Mouse (Mus musculus) MEL (cell line): ENCODE data around the gene Itpkc. TPM values are rescaled to one million over a fixed set of nuclear protein-coding genes. Genes with fewer than 3 reads are reported as not detected.

Experiments used
- DNase-seq: peaks from one replicate; pipeline ENCODE4 v3.0.0; 2011; ENCODE audit warnings: low read depth, low spot score
- H3K27ac ChIP-seq: 2 replicates; pipeline ENCODE4 v1.5.1; 2012; ENCODE audit warnings: low read depth, mild to moderate bottlenecking, control low read depth, low read length, moderate library complexity; ENCODE audit not compliant: control insufficient read depth
- H3K27me3 ChIP-seq, 2 experiments: fragments of 150-350 bp in 1 of 2; sonication (generic) in 1 of 2; 2 replicates each; pipeline ENCODE4 v1.6.1; 2012; ENCODE audit warnings: low read length in 2 of 2, mild to moderate bottlenecking in 2 of 2, improper control_type of control experiment in 1 of 2, moderate library complexity in 1 of 2; ENCODE audit not compliant: insufficient read depth in 2 of 2, control insufficient read depth in 1 of 2
- H3K36me3 ChIP-seq, 2 experiments: 2 replicates each; pipeline ENCODE4 v1.6.1; 2012 to 2014; ENCODE audit warnings: low read length in 2 of 2, improper control_type of control experiment in 1 of 2, inconsistent platforms in 1 of 2, mild to moderate bottlenecking in 1 of 2; ENCODE audit not compliant: insufficient read depth in 2 of 2, control insufficient read depth in 1 of 2
- H3K4me1 ChIP-seq, 2 experiments: fragments of 150-350 bp in 1 of 2; sonication (generic) in 1 of 2; 2 replicates each; pipeline ENCODE4 v1.6.1; 2012; ENCODE audit warnings: low read length in 2 of 2, improper control_type of control experiment in 1 of 2, mild to moderate bottlenecking in 1 of 2; ENCODE audit not compliant: insufficient read depth in 2 of 2, control insufficient read depth in 1 of 2
- H3K4me3 ChIP-seq, 2 experiments: fragments of 150-350 bp in 1 of 2; sonication (generic) in 1 of 2; 2 replicates each; pipeline ENCODE4 v1.5.1; 2012; ENCODE audit warnings: low read depth in 2 of 2, low read length in 2 of 2, mild to moderate bottlenecking in 2 of 2, moderate library complexity in 2 of 2, control low read depth in 1 of 2, improper control_type of control experiment in 1 of 2; ENCODE audit not compliant: control insufficient read depth in 1 of 2, insufficient read depth in 1 of 2
- H3K79me2 ChIP-seq: 2 replicates; pipeline ENCODE4 v1.6.1; 2012; ENCODE audit warnings: mild to moderate bottlenecking, low read length, moderate library complexity; ENCODE audit not compliant: control insufficient read depth, poor library complexity, insufficient read depth
- H3K9ac ChIP-seq: 2 replicates; pipeline ENCODE4 v1.6.1; 2012; ENCODE audit warnings: low read depth, mild to moderate bottlenecking, control low read depth, low read length, moderate library complexity; ENCODE audit not compliant: control insufficient read depth, poor library complexity, severe bottlenecking
- H3K9me3 ChIP-seq: fragments of 150-350 bp; sonication (generic); replicated peaks from 2 replicates; pipeline ENCODE4 v1.6.1; 2012; ENCODE audit warnings: mild to moderate bottlenecking, low read length, improper control_type of control experiment, moderate library complexity; ENCODE audit not compliant: insufficient read depth
- CHD1 ChIP-seq: IDR thresholded peaks from 2 replicates; pipeline ENCODE4 v1.6.1; 2012; ENCODE audit warnings: low read depth, mild to moderate bottlenecking, inconsistent platforms, low read length, improper control_type of control experiment
- CHD2 ChIP-seq: IDR thresholded peaks from 2 replicates; pipeline ENCODE4 v1.6.1; 2011; ENCODE audit warnings: low read length, improper control_type of control experiment
- E2F4 ChIP-seq: IDR thresholded peaks from 2 replicates; pipeline ENCODE4 v1.6.1; 2011; ENCODE audit warnings: low read depth, low read length, improper control_type of control experiment, borderline replicate concordance
- EP300 ChIP-seq, 2 experiments: IDR thresholded peaks; 2 replicates each; pipeline ENCODE4 v1.6.1; 2011; ENCODE audit warnings: improper control_type of control experiment in 2 of 2, low read length in 2 of 2, low read depth in 1 of 2, mild to moderate bottlenecking in 1 of 2
- ETS1 ChIP-seq: IDR thresholded peaks from 2 replicates; pipeline ENCODE4 v1.6.1; 2012; ENCODE audit warnings: low read depth, mild to moderate bottlenecking, inconsistent platforms, low read length, improper control_type of control experiment, moderate library complexity
- GATA1 ChIP-seq: IDR thresholded peaks from 2 replicates; pipeline ENCODE4 v1.6.1; 2011; ENCODE audit warnings: low read depth, low read length, improper control_type of control experiment
- HCFC1 ChIP-seq: IDR thresholded peaks from 2 replicates; pipeline ENCODE4 v1.6.1; 2012; ENCODE audit warnings: low read depth, mild to moderate bottlenecking, inconsistent platforms, low read length, improper control_type of control experiment, moderate library complexity
- JUND ChIP-seq: IDR thresholded peaks from 2 replicates; pipeline ENCODE4 v1.6.1; 2011; ENCODE audit warnings: low read depth, mild to moderate bottlenecking, improper control_type of control experiment, low read length
- MAFK ChIP-seq: IDR thresholded peaks from 2 replicates; pipeline ENCODE4 v1.6.1; 2011; ENCODE audit warnings: low read depth, mild to moderate bottlenecking, low read length, improper control_type of control experiment, borderline replicate concordance
- MAX ChIP-seq: IDR thresholded peaks from 2 replicates; pipeline ENCODE4 v1.6.1; 2011; ENCODE audit warnings: low read length, improper control_type of control experiment
- MAZ ChIP-seq: IDR thresholded peaks from 2 replicates; pipeline ENCODE4 v1.6.1; 2012; ENCODE audit warnings: low read depth, mild to moderate bottlenecking, inconsistent platforms, low read length, improper control_type of control experiment
- MEF2A ChIP-seq: IDR thresholded peaks from 2 replicates; pipeline ENCODE4 v1.6.1; 2014; ENCODE audit warnings: low read depth, mild to moderate bottlenecking, inconsistent platforms, low read length, improper control_type of control experiment; ENCODE audit not compliant: poor library complexity, insufficient replicate concordance, severe bottlenecking; ENCODE audit errors: extremely low read depth
- MXI1 ChIP-seq: IDR thresholded peaks from 2 replicates; pipeline ENCODE4 v1.6.1; 2011; ENCODE audit warnings: mild to moderate bottlenecking, low read depth, low read length, improper control_type of control experiment
- MYC ChIP-seq: IDR thresholded peaks from 2 replicates; pipeline ENCODE4 v1.6.1; 2011; ENCODE audit warnings: low read depth, mild to moderate bottlenecking, low read length, improper control_type of control experiment, moderate library complexity
- POLR2A ChIP-seq, 2 experiments: IDR thresholded peaks; 2 replicates each; pipeline ENCODE4 v1.6.1; 2011 to 2012; ENCODE audit warnings: low read length in 2 of 2, mild to moderate bottlenecking in 2 of 2, control low read depth in 1 of 2, improper control_type of control experiment in 1 of 2, low read depth in 1 of 2, moderate library complexity in 1 of 2; ENCODE audit not compliant: control insufficient read depth in 1 of 2, insufficient read depth in 1 of 2, poor library complexity in 1 of 2
- POLR2AphosphoS5 ChIP-seq: IDR thresholded peaks from 2 replicates; pipeline ENCODE4 v1.6.1; 2012; ENCODE audit warnings: low read depth, borderline replicate concordance, mild to moderate bottlenecking, inconsistent platforms, low read length, moderate library complexity, mixed read lengths
- RCOR1 ChIP-seq: IDR thresholded peaks from 2 replicates; pipeline ENCODE4 v1.6.1; 2012; ENCODE audit warnings: low read depth, mild to moderate bottlenecking, inconsistent platforms, low read length, improper control_type of control experiment
- SIN3A ChIP-seq: IDR thresholded peaks from 2 replicates; pipeline ENCODE4 v1.6.1; 2012; ENCODE audit warnings: low read length, improper control_type of control experiment, inconsistent platforms
- SMC3 ChIP-seq: IDR thresholded peaks from 2 replicates; pipeline ENCODE4 v1.6.1; 2011; ENCODE audit warnings: low read depth, low read length, improper control_type of control experiment
- TAL1 ChIP-seq: IDR thresholded peaks from 2 replicates; pipeline ENCODE4 v1.6.1; 2012; ENCODE audit warnings: mild to moderate bottlenecking, inconsistent platforms, low read length, moderate library complexity, mixed read lengths
- TCF12 ChIP-seq: IDR thresholded peaks from 2 replicates; pipeline ENCODE4 v1.6.1; 2014; ENCODE audit warnings: low read depth, mild to moderate bottlenecking, inconsistent platforms, low read length, improper control_type of control experiment, moderate library complexity
- USF2 ChIP-seq, 2 experiments: IDR thresholded peaks; 2 replicates each; pipeline ENCODE4 v1.6.1; 2011 to 2012; ENCODE audit warnings: improper control_type of control experiment in 2 of 2, low read length in 2 of 2, borderline replicate concordance in 1 of 2, inconsistent platforms in 1 of 2, low read depth in 1 of 2, mild to moderate bottlenecking in 1 of 2; ENCODE audit not compliant: insufficient read depth in 1 of 2
- ZC3H11A ChIP-seq: IDR thresholded peaks from 2 replicates; pipeline ENCODE4 v1.6.1; 2012; ENCODE audit warnings: low read depth, mild to moderate bottlenecking, inconsistent platforms, low read length, improper control_type of control experiment
- ZMIZ1 ChIP-seq: IDR thresholded peaks from 2 replicates; pipeline ENCODE4 v1.6.1; 2012; ENCODE audit warnings: low read depth, mild to moderate bottlenecking, inconsistent platforms, low read length, improper control_type of control experiment, moderate library complexity
- ZNF384 ChIP-seq: IDR thresholded peaks from 2 replicates; pipeline ENCODE4 v1.6.1; 2012; ENCODE audit warnings: low read depth, mild to moderate bottlenecking, inconsistent platforms, low read length, improper control_type of control experiment
- polyA plus RNA-seq, 2 experiments: library from polyadenylated mRNA; stranded (reverse) in 1 of 2; unstranded in 1 of 2; fragments of >175 nt in 1 of 2; fragments of >200 nt in 1 of 2; gene quantifications; 2 replicates each; pipeline versions ENCODE4 v1.2.1 to v1.2.4; 2012; ENCODE audit warnings: low replicate concordance in 2 of 2, low read depth in 1 of 2; ENCODE audit not compliant: insufficient read length in 2 of 2, insufficient read depth in 1 of 2, missing spikeins in 1 of 2
- total RNA-seq: library from RNA; depleted of rRNA; stranded (reverse); fragments of 300-350 nt; gene quantifications from 2 replicates; pipeline ENCODE4 v1.2.3, GENCODE M21; 2012

The Itpkc gene
- total and polyA plus RNA-seq, 3 experiments, result 6.3 to 6.8 TPM; not detected in 1

DNA sequence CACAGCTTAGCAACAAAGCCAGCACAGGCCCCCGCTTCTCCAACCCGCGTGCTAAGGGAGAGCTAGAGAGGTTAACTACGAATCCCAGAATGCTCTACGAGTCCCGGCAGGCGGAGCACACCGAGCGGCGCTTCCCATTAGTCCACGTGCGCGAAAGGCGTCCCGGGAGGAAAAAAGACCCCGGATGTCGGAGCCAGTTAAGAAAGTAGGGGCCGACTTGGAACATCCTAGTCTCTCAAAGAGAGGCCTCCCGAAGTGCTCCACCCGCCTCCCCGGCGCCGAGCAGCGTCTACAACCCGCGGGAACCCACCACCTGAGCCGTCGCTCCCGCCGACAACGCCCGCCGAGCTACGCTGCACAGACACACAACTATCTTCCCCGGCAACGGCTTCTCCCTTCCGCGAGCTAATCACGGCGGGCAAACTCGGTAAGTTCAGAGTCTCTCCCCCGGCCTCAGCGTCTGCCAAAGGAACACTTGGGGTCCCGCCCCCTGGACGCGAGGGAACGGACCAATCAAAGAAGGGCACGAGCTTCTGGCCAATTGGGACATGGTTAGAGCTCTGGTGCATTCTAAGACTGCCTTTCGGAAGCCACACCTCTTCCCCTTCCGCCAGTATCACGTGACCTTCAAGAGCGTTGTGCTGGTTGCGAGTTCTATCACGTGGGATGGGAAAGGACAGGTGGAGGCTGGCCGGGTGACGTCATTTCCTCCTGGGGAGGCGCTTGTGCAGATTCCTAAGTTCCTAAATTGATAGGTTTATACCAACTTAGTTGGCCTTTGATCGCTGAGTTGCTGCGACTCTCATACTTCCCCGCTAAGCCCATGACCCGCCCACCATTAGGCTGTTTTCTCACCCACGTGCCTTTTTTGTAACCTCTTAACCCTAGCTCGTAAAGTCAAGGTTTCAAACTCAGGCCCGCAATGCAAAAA lies 32.5 kb downstream of the Itpkc start, which contains the start of the genes BC024978 and Snrpa (continued):
- TF ChIP-seq ZC3H11A, result no peak
- TF ChIP-seq CHD1, result peak; percentile 7; the same call in 1 of the 2 replicates
- TF ChIP-seq MEF2A, result no peak
- peak; percentile 79; the same call in 1 of the 2 replicates for TF ChIP-seq JUND
- no peak for TF ChIP-seq CHD2
- peak in 1 of 2 experiments; percentile 33; a peak in 1 of 4 replicates for TF ChIP-seq EP300 (IDR thresholded peaks at IDR 0.05; ENCODE audit: low read depth in 1 of 2, low read length in 2 of 2)
- TF ChIP-seq ZNF384, result no peak
- TF ChIP-seq ZMIZ1, result peak; percentile 66
- no peak; the same call in 1 of the 2 replicates for TF ChIP-seq E2F4
- no peak for TF ChIP-seq SMC3
- peak; percentile 22; the same call in 1 of the 2 replicates for TF ChIP-seq MAZ
- peak; percentile 99 for TF ChIP-seq MAX
- no peak for TF ChIP-seq MAFK
- peak; percentile 90 to 91 for TF ChIP-seq POLR2A (IDR thresholded peaks at IDR 0.05; ENCODE audit: control insufficient read depth in 1 of 2, insufficient read depth in 1 of 2, low read depth in 1 of 2, low read length in 2 of 2, poor library complexity in 1 of 2)
- peak; percentile 87 for TF ChIP-seq ETS1
- TF ChIP-seq, all 39 proteins: peak for 21

DNA sequence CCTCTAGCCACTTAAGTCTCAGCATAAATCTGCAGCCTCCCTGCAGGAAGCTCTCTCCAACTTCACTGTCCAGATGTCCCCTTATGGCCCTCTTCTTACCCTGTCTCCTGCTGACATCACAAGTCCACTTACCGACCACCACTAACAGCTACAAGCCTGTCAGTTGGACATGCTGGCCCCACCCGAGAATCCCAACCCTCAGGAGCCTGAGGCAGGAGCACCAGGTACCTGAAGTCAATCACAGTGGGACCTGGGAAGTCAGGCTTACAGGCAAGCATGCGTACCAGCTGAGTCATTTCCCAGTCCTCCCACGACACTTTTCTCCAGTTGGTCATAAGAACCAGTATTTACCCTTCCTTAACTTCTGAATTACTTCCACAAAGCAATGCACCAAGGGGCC lies 34.7 kb downstream of the Itpkc start:
- Histone ChIP-seq H3K36me3 (peaks cover 16 to 26% of the 10 kb centered on the region in 2 experiments), H3K9ac (no peak overlapping the region), H3K4me3 (no peak overlapping the region), H3K4me1 (peaks cover 6 to 14% of the 10 kb centered on the region in 2 experiments; a peak in 3 of 4 replicates), H3K79me2 (peaks cover 29% of the 10 kb centered on the region), H3K27ac (no peak overlapping the region), H3K27me3 (no peaks in the 10 kb centered on the region), H3K9me3 (no peaks in the 10 kb centered on the region)
- DNase-seq, result no peak
- TF ChIP-seq ETS1 (no peak), MYC (no peak), MXI1 (no peak), USF2 (IDR thresholded peaks at IDR 0.05; ENCODE audit: borderline replicate concordance in 1 of 2, insufficient read depth in 1 of 2, low read depth in 1 of 2, low read length in 2 of 2) (no peak), POLR2A (IDR thresholded peaks at IDR 0.05; ENCODE audit: control insufficient read depth in 1 of 2, insufficient read depth in 1 of 2, low read depth in 1 of 2, low read length in 2 of 2, poor library complexity in 1 of 2) (no peak), TAL1 (no peak), GATA1 (no peak), HCFC1 (no peak), CHD1 (no peak), JUND (no peak), TCF12 (no peak), SIN3A (no peak), RCOR1 (no peak), POLR2AphosphoS5 (no peak)
- TF ChIP-seq, all 39 proteins: peak for 0
